Mouse (Mus musculus) cerebral cortex, adult 2 months (tissue): Measurements from ENCODE around the gene Cdca8.

Experiments used
- WGBS: fragments of 180-500 bp; shearing (Covaris S2); methylation state at CpG from one replicate; pipeline ENCODE4 v1.1.7; 2018; 5-methylcytosine and 5-hydroxymethylcytosine counted together

Gene Cdca8

DNA sequence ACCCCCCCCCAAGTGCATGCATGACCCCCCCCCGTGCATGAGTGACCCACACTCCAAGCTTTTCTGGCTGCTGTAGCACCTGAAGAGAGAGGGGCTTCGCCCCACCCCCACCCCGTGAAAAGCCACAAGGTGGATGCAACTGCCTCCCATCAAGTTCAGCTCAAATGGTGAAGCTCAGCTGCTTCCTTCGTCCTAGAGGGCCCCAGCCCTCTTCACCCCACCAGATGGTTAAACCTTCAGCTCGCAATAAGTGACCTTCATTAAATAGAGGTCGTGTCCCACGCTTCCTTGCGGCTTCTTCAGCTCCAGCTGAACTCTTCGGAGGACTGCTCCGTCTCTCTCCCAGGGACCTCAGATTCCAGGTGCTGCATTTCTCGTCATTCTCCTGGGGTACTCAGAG lies 58.5 kb downstream of the Cdca8 start, which contains the start of gene Epha10:
Epha10 (plus strand) TSS at position 301 of the 400 bp plus-strand sequence.
- WGBS, result 6% methylated on average over 11 of the region's 11 CpGs

- 97% methylated on average over 1 of the region's 1 CpGs for WGBS
Observed at GRCm38 (mm10) chr4:124872719-124873118, 66.4 kb downstream of the Cdca8 start.
